Mouse (Mus musculus): Measurements from ENCODE around the gene C2cd4a.

Gene C2cd4a

GRCm38 (mm10) chr9:67834535-67834934 is 2.4 kb upstream of the C2cd4a start:
- DNase-seq (ENCODE audit: low read depth, low spot score), result no peak

DNA sequence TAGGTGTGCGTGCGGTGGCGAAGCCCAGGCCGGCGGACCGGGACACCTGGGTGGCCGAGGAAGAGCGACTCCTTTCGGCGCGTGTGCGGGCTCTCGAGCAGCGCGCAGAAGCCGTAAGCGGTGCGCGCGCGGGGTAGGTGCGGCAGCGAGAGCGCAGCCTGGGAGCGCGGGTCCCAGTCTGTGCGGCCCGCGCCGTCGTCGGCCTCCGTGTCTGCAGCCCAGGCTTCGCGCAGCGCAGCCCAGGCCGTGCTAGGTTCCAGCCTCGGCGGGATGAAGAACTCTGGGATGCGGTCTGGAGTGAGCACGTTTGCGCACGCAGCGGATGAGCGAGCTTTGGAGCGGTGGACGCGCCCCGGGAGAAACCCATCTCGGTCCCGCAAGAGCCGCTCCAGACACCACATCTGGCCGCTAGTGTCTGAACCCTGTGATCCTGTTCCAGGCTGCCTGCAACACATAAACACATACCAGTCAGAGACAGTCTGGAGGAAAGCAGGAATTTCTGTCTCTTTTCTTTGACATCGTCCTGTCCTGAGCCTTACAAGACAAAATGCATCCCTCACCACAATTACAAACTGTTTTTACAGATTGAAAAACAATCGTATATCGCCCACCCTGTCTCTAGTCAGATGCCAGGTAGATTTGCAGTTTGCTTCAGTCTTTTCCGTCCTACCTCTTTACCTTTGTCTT is 628 bp downstream of the C2cd4a start:
- DNase-seq (ENCODE audit: low read depth, low spot score), result no peak

- DNase-seq (ENCODE audit: low read depth, low spot score), result no peak
Measured at GRCm38 (mm10) chr9:67830411-67831358, 1.4 kb downstream of the C2cd4a start.

GRCm38 (mm10) chr9:67828182-67828581 is 3.9 kb downstream of the C2cd4a start:
- no peak for DNase-seq (ENCODE audit: low read depth, low spot score)

DNA sequence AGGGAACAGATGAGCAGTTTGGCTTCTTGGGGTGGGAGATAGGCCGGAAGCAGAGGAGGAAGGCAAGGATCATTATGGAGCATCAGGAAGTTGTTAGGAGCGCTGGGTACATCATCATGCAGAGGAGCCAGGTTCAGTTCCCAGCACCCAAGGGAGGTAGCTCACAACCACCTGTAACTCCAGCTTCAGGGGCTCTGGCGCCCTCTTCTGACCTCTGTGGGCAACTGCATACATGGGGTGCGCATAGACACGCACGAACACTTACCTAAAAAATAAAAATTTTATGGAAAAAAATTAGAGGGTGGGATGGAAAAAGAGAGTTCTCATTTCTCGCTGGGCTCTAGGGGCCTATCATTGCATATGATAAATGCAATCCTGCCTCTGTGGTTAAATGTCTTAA is 6.6 kb downstream of the C2cd4a start:
- no peak for DNase-seq (ENCODE audit: low read depth, low spot score)

DNA sequence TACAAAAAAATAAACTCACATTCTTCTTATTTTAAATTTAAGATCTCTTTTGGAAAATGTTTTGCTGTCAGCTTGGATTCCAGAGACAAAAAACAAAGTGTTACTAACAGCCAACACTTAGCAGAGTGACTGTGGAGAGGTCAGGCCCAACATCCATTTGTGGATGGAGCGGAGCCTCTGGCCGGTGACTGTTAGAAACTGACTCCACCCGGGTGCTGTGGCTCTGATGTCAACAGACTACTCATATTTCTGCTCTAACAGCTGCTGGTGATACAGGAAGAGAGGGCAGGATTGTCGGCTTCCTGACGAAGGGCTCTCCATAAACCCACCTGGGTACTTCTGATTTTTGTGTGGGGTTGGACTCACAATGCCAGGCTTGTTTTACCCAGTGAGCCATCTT is 9.0 kb downstream of the C2cd4a start:
- DNase-seq (ENCODE audit: low read depth, low spot score), result no peak

DNA sequence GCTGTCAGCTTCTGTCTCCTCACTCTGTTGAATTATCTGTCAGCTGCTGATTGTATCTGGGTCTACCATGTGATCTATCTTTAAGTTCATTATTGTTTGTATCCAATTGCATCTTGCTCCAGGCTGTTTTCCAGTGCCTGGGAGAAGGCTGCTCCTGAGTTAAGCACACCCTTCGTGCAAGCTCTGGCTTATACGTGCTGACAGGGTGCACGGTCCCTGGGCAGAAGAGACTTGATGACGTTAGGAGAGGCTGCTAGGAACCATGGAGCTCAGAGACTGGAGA is 13.5 kb downstream of the C2cd4a start:
- DNase-seq (ENCODE audit: low read depth, low spot score), result no peak

DNA sequence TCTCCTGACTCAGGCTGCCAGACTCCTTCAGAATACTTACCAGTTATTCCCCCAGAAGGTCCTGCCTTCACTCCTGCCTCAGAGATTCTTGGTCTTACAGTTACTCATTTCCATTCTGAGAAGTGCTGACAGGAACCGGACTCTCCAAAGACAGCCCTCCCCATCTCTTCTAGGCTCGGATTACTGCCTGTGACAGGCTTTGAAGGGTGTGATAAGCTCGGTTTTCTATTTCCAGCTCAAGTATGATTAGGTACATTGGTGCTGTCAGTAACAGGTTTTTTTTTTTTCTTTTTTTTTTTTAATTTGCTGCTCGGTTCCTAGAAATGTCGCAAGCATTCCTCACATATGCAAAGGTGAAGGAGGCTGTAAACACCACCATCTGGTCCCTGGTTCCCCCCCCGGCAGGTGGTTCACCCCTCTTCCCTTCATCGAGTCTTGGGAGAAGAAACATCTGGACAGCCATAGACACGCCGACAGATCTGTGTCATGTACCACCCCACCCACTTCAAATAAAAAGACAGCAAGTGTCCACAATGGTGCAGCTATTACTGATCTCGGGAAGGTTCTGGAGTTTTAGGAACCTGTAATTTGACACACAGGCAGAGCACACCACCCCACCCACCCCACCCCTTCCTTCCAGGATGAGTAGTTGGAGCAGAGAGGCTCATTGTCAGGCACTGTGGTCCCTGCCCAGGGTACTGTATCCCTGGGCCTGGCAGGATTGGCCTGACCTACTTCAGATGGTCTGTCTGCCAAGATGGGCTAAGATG is 14.0 kb downstream of the C2cd4a start:
- DNase-seq (ENCODE audit: low read depth, low spot score), result no peak

- DNase-seq (ENCODE audit: low read depth, low spot score), result no peak
Measured at GRCm38 (mm10) chr9:67816172-67816928, 15.8 kb downstream of the C2cd4a start.

- DNase-seq (ENCODE audit: low read depth, low spot score), result no peak
Measured at GRCm38 (mm10) chr9:67813665-67814337, 18.3 kb downstream of the C2cd4a start.

DNA sequence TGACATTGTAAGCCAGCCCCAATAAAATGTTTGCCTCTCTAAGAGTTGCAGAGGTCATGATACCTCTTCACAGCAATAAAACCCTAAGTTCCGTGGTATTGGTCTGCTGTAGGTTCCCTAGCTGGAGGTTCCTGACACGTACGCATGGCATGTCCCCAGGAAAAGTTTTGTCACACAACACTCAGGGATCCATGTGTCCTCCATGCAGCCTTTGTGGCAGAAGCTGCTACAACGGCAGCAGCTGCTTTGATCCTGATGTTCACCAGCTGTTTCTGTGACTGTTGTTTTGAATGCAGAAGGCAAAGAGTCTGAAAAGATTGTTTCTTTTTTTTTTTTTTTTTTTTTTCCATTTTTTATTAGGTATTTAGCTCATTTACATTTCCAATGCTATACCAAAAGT is 19.0 kb downstream of the C2cd4a start:
- DNase-seq (ENCODE audit: low read depth, low spot score), result no peak

DNA sequence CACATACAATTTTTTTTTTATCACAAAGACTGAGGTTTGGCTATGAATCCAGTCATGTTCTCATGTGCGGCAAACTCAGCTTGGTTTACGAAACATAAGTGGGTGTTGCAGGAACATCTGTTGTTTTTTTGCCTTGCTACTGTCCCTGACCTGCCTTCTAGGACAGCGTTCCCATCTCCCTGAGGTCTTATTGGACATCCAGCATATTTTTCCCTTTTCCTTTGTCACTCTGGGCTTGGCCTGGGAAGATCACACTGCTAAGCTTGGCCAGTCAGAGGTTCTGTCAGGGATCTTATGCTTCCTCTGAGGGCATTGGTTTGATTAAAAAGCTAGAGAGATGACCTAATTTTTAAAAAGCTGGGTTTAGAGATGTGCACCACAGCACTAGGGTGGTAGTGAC is 21.0 kb downstream of the C2cd4a start:
- no peak for DNase-seq (ENCODE audit: low read depth, low spot score)

DNA sequence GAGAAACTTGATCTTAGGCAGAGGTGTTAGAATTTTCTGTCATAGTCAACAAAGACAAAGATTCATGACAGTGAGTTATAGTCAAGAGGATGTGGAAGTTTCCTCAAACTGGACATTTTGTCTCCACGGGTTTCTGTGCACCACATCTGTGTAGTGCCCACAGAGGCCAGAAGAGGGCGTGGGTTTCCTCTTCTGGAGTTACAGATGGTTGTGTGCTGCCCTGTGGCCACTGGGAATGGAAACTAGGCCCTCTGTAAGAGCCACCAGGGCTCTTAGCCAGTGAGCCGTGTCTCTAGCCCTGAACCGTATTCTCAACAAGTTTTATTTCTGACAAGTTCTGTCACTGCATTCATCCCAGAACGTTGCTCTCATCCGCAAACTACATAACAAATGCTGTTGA is 21.6 kb downstream of the C2cd4a start:
- DNase-seq (ENCODE audit: low read depth, low spot score), result no peak

DNA sequence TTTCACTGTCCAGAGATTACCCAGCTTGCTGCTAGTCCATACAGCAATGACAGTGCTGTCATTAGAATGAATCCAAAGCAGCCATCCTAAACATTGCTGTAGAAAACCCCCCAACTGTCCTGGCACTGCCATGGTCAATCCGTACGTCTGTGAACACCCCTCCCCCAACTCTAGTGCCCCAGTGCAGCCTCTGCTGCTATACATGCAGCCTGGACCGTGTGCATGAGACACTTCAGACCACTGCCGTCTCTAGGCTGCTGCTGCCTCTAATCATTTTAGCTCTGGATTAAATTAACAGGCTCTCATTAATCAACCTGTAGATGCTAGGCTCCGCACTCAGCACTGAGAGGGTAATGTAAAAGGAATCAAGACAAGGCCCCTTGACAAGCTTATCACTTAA is 25.1 kb downstream of the C2cd4a start:
- DNase-seq (ENCODE audit: low read depth, low spot score), result no peak

GRCm38 (mm10) chr9:67802241-67802640 is 29.9 kb downstream of the C2cd4a start:
- peak; percentile 39 for DNase-seq (ENCODE audit: low read depth, low spot score)

GRCm38 (mm10) chr9:67799078-67799819 is 32.9 kb downstream of the C2cd4a start:
- DNase-seq (ENCODE audit: low read depth, low spot score), result no peak

DNA sequence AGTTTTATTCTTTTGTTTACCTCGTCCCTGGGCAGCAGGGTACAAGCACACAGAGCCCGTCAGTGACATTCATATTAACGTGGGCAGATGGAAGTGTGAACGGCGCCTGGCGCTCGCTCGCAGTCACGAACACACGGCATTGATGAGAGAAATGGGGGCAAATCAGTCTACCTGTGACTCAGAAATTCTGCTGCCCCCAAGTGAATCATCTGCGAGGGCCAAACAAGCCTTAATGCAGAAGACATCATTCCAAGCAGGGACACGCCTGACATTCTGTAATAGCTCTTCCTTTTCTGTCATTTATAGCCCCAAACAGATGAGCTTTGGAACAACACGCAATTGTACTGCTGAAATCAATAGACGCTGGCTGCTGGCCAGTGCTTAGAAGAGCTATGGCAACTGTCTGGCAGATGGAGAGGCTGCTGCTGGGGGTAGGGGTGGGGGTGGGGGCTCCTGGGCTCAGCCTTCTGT is 36.9 kb downstream of the C2cd4a start:
- no peak for DNase-seq (ENCODE audit: low read depth, low spot score)

- no peak for DNase-seq (ENCODE audit: low read depth, low spot score)
Measured at GRCm38 (mm10) chr9:67794668-67795067, 37.5 kb downstream of the C2cd4a start.

DNA sequence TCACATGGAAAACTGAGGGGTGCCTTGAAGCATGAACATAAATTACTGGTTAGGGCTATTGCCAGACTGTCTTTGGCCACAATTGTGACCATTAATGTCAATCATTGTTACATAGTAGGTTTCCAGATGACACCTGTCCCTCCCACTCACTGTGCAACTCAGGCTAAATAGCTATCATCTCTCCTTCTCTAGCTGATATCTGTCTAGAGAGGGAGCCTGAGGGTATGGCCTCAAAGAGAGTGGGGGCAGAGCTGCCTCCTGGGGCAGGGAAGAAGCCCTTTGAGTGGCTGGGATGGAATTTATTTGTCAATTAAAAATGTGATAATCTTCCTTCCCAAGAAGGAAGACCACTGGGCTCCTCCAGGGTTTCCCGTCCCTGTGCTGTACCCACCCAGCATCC is 37.9 kb downstream of the C2cd4a start:
- no peak for DNase-seq (ENCODE audit: low read depth, low spot score)

DNA sequence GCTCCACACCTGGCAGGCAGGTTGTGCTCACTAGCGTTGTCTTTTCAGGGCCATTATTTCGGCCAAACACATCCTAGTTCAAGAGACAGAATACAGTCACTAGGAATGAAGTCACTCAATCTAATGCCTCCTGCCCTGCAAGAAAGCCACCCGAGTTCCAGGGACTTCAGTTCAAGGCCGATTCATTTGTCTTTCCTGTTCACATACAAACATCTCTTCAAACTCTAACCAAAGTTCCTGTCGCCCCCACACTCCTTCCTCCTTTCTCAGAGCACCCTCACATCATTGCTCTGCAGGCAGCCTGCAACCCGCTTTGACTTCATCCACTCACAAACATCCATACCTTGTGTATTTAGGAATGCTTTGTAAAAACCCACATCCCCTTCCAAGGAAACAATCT is 38.6 kb downstream of the C2cd4a start:
- no peak for DNase-seq (ENCODE audit: low read depth, low spot score)

Measured in c-Kit-negative CD71-positive TER-119-positive erythroid progenitor cells, embryonic 14.5 days (primary cell).